Mouse (Mus musculus) sigmoid colon, adult 10 weeks (tissue): ENCODE results near the gene Gm3417. TPM values are rescaled to one million over a fixed set of nuclear protein-coding genes. Genes with fewer than 3 reads are reported as not detected.

ENCODE experiments used
- polyA plus RNA-seq: library from polyadenylated mRNA; stranded (reverse); fragments of 350-450 nt; fragmentation: Illumina TruSeq; extraction: RNeasy Lipid Tissue Mini Kit (QIAGEN cat#74804); gene quantifications from one replicate; pipeline ENCODE4 v1.2.3, GENCODE M21; 2014; ENCODE audit warnings: low read depth, low replicate concordance

Gm3417 gene
- 5.4 TPM for polyA plus RNA-seq

GRCm38 (mm10) chr17:14978362-14979038 is at the start of gene Gm3417, which contains the start of gene 9030025P20Rik:
Gene Gm3417, minus strand, starts transcription at chr17:14978790.
Gene 9030025P20Rik, plus strand, starts transcription at chr17:14978468.

GRCm38 (mm10) chr17:15009706-15010413 is 31.3 kb upstream of the Gm3417 start, which contains the start of gene Gm3435:
Gene Gm3435, plus strand, starts transcription at chr17:15010176.

GRCm38 (mm10) chr17:14960951-14961556 is 17.5 kb downstream of the Gm3417 start, which contains the start of gene Phf10:
Gene Phf10, minus strand, starts transcription at chr17:14961273.

GRCm38 (mm10) chr17:14943009-14943728 is 35.4 kb downstream of the Gm3417 start, which contains the start of the genes Wdr27 and 1600012H06Rik:
Gene Wdr27, minus strand, starts transcription at chr17:14943158.
Gene 1600012H06Rik, plus strand, starts transcription at chr17:14943184.

Other genes with a start within 250 kb of the Gm3417 start
- gene Wdr27, start 35.6 kb downstream of the Gm3417 start, polyA plus RNA-seq, result 2.8 TPM
- gene 1600012H06Rik, start 35.6 kb downstream of the Gm3417 start, polyA plus RNA-seq, result 148 TPM
- 105 TPM for gene Phf10, start 17.5 kb downstream of the Gm3417 start, polyA plus RNA-seq
- 8.1 TPM for gene 9030025P20Rik, start 322 bp downstream of the Gm3417 start, polyA plus RNA-seq
- gene Gm3435, start 31.4 kb upstream of the Gm3417 start, polyA plus RNA-seq, result 2.1 TPM
- 76.8 TPM for gene Ermard, start 62.4 kb upstream of the Gm3417 start, polyA plus RNA-seq
- gene Tcte3, start 62.7 kb upstream of the Gm3417 start, polyA plus RNA-seq, result not detected
- gene Gm3448, start 62.7 kb upstream of the Gm3417 start, polyA plus RNA-seq, result 7.4 TPM